Mouse (Mus musculus): ENCODE measurements around the gene Clp1. TPM values are rescaled to one million over a fixed set of nuclear protein-coding genes. Genes with fewer than 3 reads are reported as not detected.

Clp1 gene
- 69.3 TPM for polyA plus RNA-seq (2017; shearing (Covaris generic))

DNA sequence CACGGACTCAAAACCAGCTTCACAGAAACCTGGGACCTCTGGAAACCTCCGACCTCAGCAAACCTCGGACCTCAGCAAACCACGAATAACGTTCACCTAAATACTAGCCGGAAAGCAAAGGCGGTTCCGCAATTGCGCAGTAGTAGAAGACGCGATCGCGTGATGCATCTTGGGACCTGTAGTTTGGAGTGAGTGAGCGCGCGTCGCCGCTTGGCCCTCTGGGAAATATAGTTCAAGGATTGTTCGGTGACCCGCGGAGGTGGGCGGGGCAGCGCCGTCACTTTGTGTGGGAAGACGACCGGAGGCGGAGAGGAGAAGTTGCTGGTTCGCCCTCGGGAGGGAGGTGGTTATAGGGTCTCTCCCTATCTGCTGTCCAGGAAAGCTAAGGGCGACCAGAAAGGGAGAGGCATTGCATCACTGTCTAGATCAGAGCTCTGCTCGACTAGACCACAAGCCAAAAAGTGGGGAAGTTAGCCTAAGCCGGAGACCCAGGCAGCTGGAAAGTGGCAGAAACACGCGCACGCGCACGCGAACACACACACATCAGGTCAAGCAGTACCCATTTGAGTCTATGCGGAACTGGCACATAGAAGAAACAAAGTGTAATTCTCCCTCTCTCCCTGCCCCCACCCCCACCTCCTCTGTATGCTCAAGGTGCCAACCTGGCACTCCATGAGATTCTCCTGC lies at the start of gene Clp1:
Gene Clp1 (minus strand): TSS at position 179 of the 687 bp plus-strand sequence.

DNA sequence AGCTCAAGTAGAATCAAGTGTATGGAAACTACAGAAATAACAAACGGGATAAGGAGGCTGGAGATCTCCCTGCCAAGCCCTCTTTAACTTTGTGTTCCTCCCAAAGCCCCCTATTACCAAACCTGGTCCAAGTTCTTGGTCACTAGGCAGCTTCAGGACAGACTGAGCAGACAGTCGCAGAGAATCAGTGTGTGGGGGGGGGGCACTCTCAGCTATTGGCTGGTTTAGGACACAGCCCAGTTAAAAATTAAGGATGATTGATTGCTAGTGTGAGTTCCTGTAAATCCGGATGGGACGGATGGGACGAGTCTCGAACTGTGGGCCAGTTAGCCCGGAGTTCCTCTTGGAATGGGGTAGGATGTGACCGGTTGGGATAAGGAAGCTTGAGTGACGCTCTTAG lies 48.1 kb upstream of the Clp1 start, which contains the start of gene Serping1:
Gene Serping1 (minus strand): TSS at position 204 of the 400 bp plus-strand sequence.

DNA sequence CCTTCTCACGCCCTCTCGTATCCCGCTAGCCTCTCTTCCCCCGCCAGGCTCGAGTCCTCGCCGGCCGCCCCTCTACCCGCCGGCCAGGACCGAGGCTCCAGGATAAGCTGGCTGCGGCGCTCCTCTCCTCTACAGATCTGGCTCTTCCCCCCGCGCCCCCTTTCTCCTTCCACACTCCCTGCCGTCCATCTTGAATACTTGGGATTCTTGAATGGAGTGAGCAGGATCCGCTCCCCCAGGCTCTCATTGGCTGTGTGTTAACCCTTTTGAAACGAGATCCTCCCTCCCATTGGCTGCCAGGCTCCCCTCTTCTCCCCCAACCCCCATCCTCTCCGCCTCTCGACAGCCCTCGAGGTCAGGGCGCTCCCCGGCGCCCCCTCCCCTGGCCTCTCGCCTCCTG lies 16.4 kb upstream of the Clp1 start, which contains the start of gene Gm19426:
Gene Gm19426 (minus strand): TSS at position 95 of the 400 bp plus-strand sequence.

DNA sequence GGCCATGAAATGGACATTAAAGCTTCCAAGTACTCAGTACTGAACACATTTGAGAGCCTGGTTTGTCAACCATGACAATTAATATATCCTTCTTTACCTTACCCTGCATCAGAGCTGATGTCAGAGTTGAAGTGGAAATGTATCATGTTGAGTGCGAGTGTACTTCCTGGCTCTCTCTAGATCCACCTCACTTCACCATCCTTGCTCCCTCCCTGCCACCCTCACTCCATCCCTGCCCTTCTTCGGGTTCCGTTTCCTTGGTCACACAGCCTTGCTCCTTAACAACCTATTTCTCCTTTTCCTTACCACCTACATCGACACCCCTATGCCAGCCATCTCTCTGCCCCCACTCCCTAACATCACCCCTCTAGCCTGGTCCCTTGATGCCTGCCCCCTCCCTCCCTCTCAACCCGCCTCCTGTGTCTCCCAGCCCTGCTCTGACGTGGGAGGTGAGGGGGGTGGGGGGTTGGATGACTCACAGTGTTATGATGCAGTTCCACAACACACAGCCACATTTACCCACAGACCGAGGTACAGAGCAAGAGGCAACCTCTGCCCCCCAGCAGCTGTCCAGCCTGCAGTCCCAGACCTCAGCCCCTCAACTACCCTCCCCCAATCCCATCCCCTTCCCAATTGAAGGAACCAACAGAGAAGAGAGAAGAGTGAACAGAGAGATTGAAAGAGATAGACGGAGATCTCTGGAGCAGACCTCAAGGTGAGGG lies 6.6 kb upstream of the Clp1 start, which contains the start of gene Ypel4:
Gene Ypel4 (plus strand): TSS at position 480 of the 722 bp plus-strand sequence.

DNA sequence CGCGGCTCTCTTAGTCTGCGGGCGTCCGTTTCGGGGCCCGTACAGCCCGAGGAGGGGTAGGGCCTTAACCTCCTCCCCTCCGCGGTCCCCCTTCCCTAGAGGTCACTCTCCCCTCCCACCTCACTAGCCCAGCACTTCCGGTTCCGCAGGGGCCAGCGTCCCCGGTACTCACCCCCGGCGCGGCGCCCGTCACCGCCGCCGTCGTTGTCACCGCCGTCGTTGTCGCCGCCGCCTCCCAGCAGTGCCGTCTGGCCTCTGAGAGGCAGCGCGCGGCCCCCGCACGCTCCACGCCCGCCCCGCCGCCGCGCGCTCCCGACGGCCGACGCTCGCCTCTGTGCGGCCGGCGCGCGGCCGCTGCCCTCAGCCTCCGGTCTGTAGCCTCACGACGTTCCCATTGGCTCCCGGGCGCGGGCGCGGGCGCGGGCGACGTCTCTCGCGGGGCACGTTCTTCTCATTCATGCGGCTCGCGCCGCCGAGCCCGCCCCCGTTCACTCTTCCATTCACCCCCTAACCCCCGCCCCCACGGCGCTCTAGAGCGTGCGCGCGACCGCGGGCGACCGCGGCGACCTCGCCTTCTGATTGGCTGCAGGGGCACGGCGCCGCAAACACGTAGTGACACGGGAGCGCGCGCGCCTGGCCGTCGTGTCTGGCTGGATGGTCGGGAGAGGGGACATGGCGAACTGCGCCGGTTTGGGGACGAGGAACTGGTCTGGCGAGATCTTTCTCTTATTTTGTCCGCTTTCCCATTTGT lies 12.2 kb downstream of the Clp1 start, which contains the start of gene Zdhhc5:
Gene Zdhhc5 (minus strand): TSS at position 370 of the 751 bp plus-strand sequence.

DNA sequence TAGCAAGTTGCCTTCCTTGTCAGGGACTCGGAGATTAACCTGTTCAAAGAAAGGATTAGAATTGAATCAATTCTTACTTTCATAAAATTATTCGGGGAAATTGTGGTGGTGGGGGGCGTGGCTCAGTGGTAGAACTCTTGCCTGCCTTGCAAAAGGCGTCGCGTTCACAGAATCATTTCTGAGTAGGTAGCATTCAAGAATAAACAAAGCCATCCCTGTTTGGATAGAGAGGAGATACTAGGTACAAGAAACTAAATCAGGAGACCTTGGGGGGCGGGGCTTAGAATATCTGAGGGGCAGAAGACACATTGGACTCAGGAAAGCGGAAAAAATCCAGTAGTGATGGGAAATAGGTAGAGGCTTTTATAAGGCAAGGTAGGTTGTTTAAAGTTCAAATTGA lies 48.1 kb downstream of the Clp1 start, which contains the start of gene Tmx2:
Gene Tmx2 (minus strand): TSS at position 125 of the 400 bp plus-strand sequence.

DNA sequence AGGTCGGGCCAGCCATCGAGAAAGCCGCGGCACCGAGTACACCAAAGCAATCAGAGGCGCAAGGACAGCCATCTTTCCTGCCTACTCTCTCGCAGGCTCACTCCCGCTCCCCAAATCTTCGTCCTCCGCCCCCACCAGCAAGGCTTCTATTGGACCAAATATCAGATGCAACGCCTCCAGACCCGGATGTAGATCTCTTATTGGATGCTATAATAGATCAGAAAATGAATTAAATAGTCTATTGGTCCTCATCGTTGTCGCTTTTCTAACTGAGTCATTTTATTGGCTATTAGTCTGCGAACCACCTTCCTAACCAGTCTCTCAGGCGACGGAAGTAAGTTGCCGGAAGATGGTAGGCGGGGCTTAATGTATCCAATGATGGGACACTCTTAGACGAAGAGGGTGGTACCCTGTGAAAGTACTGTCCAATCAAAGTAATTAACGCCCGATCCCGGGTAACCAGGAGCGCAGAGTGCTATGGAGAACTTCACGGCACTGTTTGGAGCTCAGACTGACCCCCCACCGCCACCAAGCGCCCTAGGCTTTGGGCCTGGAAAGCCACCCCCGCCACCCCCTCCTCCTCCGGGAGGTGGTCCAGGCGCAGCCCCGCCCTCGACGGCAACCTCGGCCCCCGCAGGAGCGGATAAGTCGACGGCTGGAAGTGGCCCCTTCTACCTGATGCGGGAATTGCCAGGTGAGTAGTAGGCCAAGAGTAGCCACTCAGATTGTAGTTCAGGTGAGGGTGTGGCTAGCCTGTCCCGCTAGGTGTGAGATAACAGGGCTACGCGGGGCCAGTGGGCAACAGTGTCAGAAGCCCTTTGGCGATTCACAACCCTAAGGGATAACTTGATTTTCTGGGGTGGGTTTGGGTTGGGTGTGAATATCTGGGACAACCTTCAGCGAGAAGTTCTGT lies 48.9 kb downstream of the Clp1 start, which contains the start of the genes Gm28635 and Med19:
Gene Gm28635 (minus strand): TSS at position 74 of the 913 bp plus-strand sequence.
Gene Med19 (plus strand): TSS at position 435 of the 913 bp plus-strand sequence.

Other genes with a start within 250 kb of the Clp1 start
- 2.3 TPM for gene Ctnnd1, start 76.6 kb downstream of the Clp1 start, polyA plus RNA-seq (2017; shearing (Covaris generic))
- gene Btbd18, start 68.3 kb downstream of the Clp1 start, polyA plus RNA-seq (2017; shearing (Covaris generic)): 0.30 TPM
- 102 TPM for gene Selenoh, start 56.6 kb downstream of the Clp1 start, polyA plus RNA-seq (2017; shearing (Covaris generic))
- not detected for gene Gm28635, start 49.3 kb downstream of the Clp1 start, polyA plus RNA-seq (2017; shearing (Covaris generic))
- gene Med19, start 48.9 kb downstream of the Clp1 start, polyA plus RNA-seq (2017; shearing (Covaris generic)): 42.9 TPM
- 115 TPM for gene Tmx2, start 48.2 kb downstream of the Clp1 start, polyA plus RNA-seq (2017; shearing (Covaris generic))
- gene Zdhhc5, start 12.2 kb downstream of the Clp1 start, polyA plus RNA-seq (2017; shearing (Covaris generic)): 23.3 TPM
- gene Ypel4, start 6.7 kb upstream of the Clp1 start, polyA plus RNA-seq (2017; shearing (Covaris generic)): 1.2 TPM
- not detected for gene Gm19426, start 16.3 kb upstream of the Clp1 start, polyA plus RNA-seq (2017; shearing (Covaris generic))
- not detected for gene Serping1, start 48.1 kb upstream of the Clp1 start, polyA plus RNA-seq (2017; shearing (Covaris generic))
- gene Ube2l6, start 71.5 kb upstream of the Clp1 start, polyA plus RNA-seq (2017; shearing (Covaris generic)): 53.5 TPM
- gene Smtnl1, start 95.3 kb upstream of the Clp1 start, polyA plus RNA-seq (2017; shearing (Covaris generic)): not detected
- gene Timm10, start 99.6 kb upstream of the Clp1 start, polyA plus RNA-seq (2017; shearing (Covaris generic)): 37.3 TPM
- 8.3 TPM for gene Slc43a1, start 111.5 kb upstream of the Clp1 start, polyA plus RNA-seq (2017; shearing (Covaris generic))
- not detected for gene Rtn4rl2, start 159.4 kb upstream of the Clp1 start, polyA plus RNA-seq (2017; shearing (Covaris generic))
- 9.2 TPM for gene Slc43a3, start 209.2 kb upstream of the Clp1 start, polyA plus RNA-seq (2017; shearing (Covaris generic))

Measured in CD4-positive, CD25-positive, alpha-beta regulatory T cell, adult 9 weeks (primary cell).